Comparison of ENCODE assay signal across 24 mouse cellular contexts in genomic region chr12:16789199-16789598, GRCm38 (mm10). TPM values are rescaled to one million over a fixed set of nuclear protein-coding genes. Genes with fewer than 3 reads are reported as not detected.
"Had no signal": no experiment of that assay in that cellular context is flagged by ENCODE, and none has a peak within 500 bp of the region (broad histone marks: within the 10 kb centered on the region; RNA-seq: fewer than 3 reads in every experiment).

No protein-coding gene starts in this region.

- H3K9me3 ChIP-seq: heart, embryonic 13.5 days; heart, embryonic 15.5 days; kidney, embryonic 15.5 days; limb, embryonic 13.5 days; limb, embryonic 15.5 days; liver, embryonic 12.5 days had no signal

- ATAC-seq: hindbrain, embryonic 16.5 days; liver, embryonic 12.5 days had no signal

- H3K27ac ChIP-seq: heart, adult 2 months; heart, embryonic 13.5 days; heart, embryonic 15.5 days; hindbrain, embryonic 14.5 days; kidney, embryonic 15.5 days; kidney, postnatal 0 days; left cerebral cortex, adult 2 months; limb, embryonic 13.5 days; limb, embryonic 15.5 days; liver, embryonic 12.5 days had no signal

- H3K4me3 ChIP-seq: heart, adult 2 months; heart, embryonic 13.5 days; heart, embryonic 15.5 days; kidney, embryonic 15.5 days; left cerebral cortex, adult 2 months; limb, embryonic 13.5 days; limb, embryonic 15.5 days; liver, embryonic 12.5 days had no signal

- DNase-seq: gastrocnemius, postnatal 14 days; gastrocnemius, postnatal 36 days; heart, adult 11 months; heart, adult 2 months; heart, postnatal 14 days; heart, postnatal 36 days; kidney, adult 11 months; kidney, adult 2 months; kidney, adult 9 months; kidney, postnatal 14 days; kidney, postnatal 36 days; layer of hippocampus, adult 9-11 months had no signal

- H3K9ac ChIP-seq: heart, embryonic 13.5 days; heart, embryonic 15.5 days; hindbrain, embryonic 14.5 days; kidney, embryonic 15.5 days; limb, embryonic 13.5 days; limb, embryonic 15.5 days; liver, embryonic 12.5 days had no signal

- H3K4me2 ChIP-seq: heart, embryonic 11.5 days; heart, embryonic 13.5 days; heart, embryonic 15.5 days; hindbrain, embryonic 14.5 days; kidney, embryonic 15.5 days; limb, embryonic 13.5 days; limb, embryonic 15.5 days; liver, embryonic 12.5 days had no signal

- H3K27me3 ChIP-seq: heart, embryonic 13.5 days; heart, embryonic 15.5 days; kidney, embryonic 15.5 days; limb, embryonic 13.5 days; limb, embryonic 15.5 days; liver, embryonic 12.5 days had no signal

- H3K36me3 ChIP-seq: heart, embryonic 13.5 days; heart, embryonic 15.5 days; kidney, embryonic 15.5 days; limb, embryonic 13.5 days; limb, embryonic 15.5 days; liver, embryonic 12.5 days had no signal

- H3K4me1 ChIP-seq: heart, embryonic 13.5 days; heart, embryonic 15.5 days; kidney, embryonic 15.5 days; limb, embryonic 13.5 days; limb, embryonic 15.5 days had no signal

RNA-seq across cellular contexts. Expression of gene Greb1, which starts 11.5 kb away (rescaled TPM):
- total RNA-seq: hematopoietic stem cell, adult 5-6 weeks had no signal
